Mouse (Mus musculus) naive thymus-derived CD4-positive, alpha-beta T cell, adult 2 months (primary cell): ENCODE results near the gene Chd1l.
A peak's percentile ranks its signal among the peaks of the same experiment; 100 is the strongest.

Experiments
- DNase-seq: peaks from one replicate; pipeline ENCODE4 v3.0.0-alpha.2; 2011; ENCODE audit warnings: low read depth

Gene Chd1l

DNA sequence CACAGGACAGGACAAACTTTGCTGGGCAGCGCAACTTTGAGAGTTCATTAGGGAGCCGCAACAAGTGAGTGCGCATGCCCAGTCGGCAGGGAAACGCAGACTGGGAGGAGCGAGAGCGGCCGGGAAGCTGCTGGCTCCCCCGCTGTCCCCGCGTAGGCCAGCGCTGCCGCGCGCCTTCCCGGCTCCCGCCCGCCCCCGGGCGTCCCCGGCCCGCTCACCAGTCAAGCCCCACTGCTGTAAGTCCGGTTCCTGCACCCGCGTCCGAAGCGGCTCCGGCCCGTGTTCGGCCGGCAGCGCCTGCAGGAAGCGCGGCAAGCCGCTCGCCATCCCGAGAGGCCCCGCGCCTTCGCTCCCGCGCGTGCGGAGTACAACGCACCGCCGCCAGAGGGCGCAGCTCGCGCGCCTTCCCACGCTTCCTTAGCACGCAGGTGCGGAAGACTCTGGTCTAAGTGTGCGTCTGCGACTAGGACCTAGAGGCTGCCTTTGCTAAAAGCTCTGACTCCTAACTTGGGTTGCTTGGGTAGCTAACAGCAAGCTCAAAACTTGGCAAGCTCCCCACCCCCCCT is at the start of gene Chd1l:
Chd1l (minus strand) TSS at position 359 of the 566 bp plus-strand sequence.
- peak; percentile 98 for DNase-seq

DNA sequence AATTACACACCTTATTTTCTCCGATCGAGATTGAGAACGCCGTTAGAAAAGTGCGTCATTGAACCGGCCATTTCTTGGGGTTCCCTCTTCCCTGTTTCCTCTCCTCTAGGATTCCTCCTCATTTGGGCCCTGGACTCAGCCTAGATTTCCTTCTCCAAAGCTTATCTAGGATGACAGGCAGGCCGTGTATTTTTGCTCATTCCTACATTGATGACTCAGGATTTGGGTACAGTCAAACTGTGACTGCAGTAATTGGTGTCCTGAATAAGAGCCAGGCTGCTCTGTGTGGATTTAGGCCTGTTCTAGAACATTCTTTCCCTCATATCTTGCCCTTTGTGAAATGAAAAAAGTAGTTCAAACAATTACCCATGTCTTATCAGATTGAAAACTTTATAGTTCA is 49.7 kb upstream of the Chd1l start:
- no peak for DNase-seq

DNA sequence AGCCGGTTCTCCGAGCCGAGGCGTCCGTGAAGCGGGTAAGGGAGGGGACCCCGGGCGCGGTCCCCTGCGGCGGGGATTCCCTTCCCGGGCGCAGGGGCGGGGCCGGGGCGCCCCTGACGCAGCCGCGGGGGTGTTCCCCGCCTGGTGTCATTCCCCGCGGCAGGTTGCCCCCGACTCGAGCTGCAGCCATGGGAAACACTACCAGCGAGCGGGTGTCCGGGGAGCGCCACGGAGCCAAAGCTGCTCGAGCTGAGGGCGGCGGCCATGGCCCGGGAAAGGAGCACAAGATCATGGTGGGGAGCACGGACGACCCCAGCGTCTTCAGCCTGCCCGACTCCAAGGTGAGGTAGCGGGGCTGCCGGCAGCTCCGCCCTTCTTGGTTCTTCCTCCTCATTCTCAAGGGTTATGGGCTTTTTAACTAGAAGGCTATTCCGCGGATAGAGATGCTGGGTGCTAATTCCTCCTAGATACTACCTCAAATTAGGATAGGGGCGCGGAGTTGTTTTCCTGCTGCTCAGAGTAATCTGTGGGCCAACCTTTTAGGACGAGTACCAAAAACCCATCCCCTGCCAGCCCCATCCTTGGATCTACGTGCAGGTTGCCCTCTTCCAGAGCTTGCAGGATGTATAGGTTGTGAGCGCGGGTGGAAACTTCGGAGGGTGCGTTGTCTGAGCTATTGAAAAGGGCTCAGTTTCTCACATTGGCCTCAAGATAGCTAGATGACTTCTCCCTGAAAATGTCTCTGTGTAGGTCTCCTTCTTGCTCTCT is 48.6 kb upstream of the Chd1l start:
- DNase-seq = no peak

DNA sequence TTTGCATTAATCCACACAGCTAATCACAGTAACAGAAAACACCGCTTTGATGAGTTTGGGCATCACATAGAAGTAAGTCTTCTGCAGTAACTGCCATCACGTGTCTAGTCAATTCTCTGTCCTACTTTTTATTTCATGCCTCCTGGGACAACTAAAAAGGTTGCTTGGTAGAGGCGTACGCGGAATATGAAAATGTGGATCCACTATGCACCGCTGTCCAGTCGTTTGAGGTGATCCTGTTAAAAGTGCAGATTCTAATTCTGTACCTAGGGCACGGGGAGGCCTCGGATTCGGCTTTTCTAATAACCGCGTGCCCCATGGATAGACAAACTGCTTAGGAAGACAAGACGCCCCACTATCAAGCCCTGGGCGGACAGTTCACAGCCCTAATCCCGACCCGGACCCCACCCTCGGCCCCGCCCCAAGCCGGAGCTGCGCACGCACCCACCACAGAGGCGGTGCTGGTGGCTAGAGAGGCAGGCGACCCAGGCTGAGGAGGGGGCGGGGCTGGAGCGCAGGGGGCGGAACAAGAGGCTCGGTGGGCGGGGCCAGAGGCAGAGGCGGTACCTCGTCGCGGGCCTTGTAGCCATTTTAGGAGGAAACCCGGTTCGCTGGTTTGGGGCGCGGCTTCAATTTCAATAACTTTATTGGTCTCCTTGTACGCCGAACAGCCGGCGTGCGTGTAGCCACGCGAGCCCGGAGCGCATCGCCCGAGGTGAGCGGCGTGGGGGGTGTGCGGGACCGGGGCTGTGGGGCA is 47.8 kb upstream of the Chd1l start, which contains the start of gene Prkab2:
Prkab2 (plus strand) TSS at position 539 of the 757 bp plus-strand sequence.
- DNase-seq = peak; percentile 98

DNA sequence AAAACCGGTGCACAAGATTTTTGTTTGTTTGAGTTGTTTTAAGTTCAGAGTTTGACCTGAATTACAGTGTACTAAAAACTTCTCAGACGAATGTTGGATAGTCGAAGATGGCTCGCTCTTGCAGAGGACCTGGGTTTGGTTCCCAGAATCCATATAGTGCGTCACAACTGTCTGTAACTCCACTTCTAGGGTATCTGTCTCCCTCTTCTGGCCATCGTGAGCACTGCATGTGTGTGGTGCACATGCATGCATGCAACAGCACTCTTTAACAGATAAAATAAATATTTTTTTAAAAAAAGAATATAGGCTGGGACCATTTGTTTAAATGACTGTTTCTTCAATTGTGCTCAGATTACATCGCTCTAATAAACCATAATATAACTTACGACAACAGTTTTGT is 44.9 kb upstream of the Chd1l start:
- peak; percentile 58 for DNase-seq

DNA sequence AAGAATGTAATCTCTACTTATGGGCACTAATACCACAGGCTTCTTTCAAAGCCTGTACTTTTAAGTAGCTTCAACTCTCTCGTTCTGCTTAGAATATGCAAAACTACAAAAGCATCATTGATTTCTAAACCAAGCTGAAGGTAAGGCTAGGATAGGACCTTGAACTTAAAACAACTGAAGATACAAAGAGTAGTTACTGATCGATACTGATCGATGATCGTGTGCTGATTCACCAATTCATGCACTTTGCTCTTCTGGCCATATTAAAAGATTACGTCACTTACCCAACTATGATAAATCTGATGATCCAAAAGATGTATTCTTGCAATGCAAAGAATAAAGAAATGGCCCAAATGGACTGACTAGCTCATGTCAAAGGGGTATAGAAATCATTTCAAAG is 43.8 kb upstream of the Chd1l start:
- no peak for DNase-seq

DNA sequence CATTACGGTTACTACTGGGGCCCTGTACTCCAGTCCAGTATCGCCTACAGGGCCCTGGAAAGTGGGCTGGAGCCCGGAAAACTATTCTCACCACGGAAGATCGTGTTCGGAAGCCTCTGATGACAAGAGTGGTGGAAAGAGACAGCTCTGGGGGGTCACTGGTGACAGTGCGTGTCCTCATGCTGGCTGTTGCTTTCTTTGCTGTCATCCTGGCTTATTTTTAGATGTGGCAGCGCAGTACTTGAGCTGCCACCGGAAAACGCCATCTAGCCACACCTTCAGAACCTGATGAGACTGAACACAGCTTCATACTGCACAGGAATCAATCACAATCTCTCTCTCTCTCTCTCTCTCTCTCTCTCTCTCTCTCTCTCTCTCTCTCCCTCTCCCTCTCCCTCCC is 41.6 kb upstream of the Chd1l start:
- DNase-seq = no peak

DNA sequence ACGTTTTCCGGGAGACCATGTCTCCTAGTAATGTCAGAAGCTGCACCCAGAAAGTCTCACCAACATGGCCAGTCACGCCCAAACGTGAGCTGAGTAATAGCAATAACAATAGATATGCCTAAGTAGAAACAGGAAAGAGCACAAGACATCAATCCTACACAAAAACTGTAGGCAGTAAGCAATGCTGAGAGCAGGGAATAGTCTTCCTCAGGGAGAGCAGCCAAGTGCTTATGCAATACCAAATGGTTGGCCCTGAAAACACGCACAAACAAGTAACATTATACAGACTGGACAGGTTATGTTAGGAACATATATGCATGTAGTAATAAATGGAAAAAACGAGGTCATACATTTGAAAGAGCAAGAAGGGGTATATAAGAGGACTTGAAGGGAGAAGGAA is 39.5 kb upstream of the Chd1l start:
- DNase-seq = no peak

DNA sequence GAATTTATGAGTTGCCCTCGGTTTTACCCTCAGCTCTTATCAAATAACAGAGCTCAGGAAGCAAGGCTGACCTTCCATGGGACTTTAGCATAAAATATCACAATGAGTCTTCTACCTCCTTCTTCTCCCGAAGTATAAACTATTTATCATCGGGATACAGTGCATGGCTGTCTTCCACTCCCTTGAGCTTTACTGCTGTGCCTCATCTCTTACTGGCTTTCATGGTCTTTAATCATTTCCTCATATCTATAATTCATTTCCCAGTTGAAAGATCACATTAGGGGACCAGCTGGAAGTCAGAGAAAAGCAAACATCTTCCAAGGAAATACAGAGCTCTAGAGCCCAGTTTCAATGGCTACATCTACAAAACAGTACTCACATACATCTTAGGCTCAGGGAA is 39.0 kb upstream of the Chd1l start:
- no peak for DNase-seq

DNA sequence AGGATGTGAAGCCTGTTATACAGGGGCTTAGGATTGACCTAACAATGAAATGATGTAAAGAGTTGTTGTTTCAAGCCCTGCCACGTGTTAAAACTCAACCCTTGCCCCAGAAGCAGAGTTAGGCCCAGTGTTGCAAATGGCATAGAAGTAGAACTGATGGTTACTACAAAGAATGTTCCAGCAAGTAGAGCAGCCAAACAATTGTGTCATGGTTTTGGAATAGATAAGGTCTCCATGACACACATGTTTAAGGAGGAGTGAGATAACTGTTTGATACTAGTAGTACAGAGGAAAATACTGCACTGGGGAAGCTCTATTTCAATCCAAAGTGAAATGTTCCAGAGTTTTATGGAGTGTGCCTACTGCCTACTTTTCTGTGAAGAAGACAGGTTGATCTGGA is 38.5 kb upstream of the Chd1l start:
- DNase-seq = no peak

DNA sequence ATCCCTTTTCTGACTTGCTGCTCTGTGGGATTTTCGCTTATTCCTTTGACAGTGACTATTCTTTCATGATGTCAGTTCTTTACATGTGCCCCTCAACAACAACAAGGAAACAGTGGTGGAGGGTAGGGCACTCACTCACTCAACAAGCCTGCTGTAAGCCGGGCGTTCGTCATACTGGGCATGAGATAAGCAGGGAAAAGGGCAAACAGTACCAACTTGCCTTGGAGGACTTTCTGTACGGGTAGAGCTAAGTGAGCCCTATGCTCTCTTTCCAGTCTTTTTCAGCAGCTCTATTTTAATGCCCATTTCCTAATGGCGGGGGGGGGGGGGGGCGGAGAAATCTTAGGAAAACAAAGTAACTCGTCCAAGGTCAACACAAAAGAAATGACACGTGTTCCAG is 32.0 kb upstream of the Chd1l start:
- no peak for DNase-seq

DNA sequence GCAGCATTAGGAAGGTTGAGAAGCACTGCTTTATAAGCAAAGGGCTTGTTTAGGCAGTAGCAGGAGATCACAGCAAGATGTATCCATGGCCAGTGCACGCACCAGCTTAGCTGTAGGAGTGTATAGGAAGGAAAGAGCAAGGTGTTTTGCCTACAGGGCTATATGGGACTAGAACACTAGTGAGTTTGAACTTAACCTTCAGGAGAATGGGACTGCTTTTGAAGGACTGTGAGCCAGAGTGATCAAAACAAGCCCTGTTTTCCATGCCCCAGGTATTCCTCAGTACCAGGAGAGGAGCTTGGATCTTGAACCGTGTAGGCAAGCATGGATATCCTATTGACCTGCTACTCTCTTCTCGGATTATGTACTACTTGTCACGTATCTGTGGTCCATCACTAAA is 31.4 kb upstream of the Chd1l start:
- DNase-seq = no peak

DNA sequence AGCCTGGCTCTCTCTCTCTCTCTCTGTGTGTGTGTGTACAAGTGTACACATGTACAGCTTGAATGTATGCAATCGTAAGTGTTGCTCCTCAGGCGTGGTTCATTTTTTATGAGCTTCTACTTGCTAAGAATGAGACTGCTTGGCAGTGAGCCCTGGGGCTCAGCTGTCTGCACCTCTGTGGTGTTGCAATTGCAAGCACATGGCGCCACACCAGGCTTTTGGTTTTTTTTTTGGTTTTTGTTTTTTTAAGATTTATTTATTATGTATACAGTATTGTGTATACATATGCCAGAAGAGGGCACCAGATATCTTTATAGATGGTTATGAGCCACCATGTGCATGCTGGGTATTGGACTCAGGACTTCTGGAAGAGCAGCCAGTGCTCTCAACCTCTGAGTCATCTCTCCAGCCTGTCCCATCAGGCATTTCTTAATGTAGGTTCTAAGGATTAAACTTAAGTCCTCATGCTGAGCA is 24.3 kb upstream of the Chd1l start:
- DNase-seq = no peak

DNA sequence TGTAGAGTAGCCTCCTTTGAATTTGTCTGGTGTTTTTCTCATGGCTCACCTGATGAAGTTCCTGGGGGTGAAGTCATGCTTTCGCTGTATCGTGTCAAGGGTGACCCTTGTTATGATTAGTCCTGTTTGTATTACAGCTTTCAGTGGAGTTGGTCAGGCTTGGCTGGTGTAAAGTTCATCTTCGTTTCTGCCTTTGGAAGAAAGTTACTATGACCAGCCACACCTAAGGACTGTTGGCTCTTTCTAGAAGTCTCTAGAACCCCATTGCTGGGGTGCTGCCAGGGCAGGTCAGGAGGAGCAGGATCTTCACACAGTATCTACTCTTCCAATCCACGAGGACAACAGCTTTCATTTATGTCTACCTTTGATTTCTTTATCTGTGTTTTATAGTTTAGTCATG is 23.5 kb upstream of the Chd1l start:
- DNase-seq = no peak

DNA sequence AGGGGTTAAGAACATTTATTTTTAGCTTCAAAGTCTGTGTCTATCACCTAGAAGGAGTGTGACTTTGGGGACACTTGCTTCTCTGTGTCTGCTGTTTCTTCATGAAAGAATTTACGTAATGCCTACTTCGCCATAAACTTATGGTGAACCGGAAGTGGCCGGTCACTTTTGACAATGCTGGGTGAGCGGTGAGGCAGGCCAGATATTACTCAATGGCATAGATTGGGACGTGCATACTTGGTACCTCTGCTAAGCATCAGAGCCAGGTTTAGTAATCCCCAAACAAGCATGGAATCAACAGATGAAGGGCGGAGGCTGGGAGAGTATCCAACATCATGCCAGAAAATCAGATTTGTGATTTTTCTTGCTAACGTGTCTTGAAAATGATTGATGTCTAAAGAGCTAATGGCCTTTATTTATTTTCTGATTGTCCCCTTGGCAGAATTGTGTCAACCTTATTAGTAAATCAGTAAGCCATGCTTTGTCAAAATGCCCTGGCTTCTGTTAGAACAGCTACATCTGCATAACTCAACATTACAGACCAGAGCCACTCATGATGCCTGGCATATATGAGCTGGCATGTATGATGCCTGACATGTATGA is 21.4 kb upstream of the Chd1l start:
- no peak for DNase-seq

DNA sequence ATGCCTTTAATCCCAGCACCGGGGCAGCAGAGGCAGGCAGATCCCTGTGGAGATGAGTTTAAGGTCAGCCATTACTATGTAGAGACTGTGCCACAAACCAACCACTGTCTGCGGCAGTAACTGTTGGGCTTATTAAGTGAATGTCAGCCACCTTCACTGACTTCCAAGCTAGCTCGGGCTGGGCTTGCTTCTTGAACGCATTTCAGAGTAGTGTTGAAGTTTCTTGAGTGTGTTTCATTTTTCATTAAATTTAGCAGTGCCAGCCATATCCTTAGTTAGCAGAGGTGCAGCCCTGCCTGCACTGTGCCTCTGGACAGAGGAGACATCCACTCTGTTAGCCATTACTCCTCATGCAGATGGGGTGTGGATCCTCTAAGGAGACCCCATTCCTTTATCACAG is 20.7 kb upstream of the Chd1l start:
- DNase-seq = no peak

DNA sequence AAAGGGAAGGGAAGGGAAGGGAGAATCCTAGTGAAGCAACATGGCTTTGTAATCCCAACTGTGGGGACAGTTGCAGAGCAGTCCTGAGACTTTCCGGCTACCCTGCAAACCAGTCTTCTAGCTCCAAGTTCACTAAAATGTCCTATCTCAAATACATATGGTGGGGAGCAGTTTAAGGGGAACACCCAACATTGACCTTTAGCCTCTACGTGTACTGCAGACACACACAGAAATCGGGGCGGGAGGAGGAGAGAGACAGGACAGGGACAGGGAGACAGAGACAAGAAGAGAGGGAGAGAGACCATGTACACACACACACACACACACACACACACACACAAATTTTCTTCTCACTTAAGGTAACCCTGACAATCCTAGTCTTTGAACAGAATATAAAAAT is 19.9 kb upstream of the Chd1l start:
- DNase-seq = no peak

DNA sequence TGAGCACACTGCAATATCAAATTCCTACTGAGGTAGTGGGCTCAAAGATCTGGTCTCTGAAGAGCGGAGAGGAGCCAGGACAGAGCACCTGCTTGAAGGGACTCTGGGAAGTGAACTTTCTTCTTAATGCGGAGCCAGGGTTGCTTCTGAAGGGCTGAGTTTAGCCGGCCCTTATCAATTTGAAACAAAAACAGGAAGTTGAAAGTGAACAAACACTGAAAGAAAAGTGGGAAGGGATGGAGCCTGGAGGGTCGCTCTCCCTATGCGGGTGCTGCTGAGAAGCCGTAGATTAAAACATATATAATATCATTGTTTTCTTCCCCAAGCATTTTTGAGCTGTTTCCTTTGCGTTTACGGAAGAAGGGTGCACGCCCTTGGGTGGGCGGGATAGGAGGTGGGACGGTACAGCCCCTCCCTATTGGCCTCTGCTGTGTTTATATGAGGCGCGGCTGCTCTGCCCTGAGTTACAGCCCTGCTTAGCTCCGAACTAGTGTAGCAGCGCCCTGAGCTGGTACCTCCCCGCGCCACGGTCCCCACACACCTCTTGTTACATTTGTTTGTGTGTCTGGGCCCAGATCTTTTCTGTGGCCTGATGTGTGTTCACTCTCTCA is 18.5 kb upstream of the Chd1l start, which contains the start of gene Fmo5:
Fmo5 (plus strand) TSS at position 414 of the 611 bp plus-strand sequence.
- peak; percentile 81 for DNase-seq

DNA sequence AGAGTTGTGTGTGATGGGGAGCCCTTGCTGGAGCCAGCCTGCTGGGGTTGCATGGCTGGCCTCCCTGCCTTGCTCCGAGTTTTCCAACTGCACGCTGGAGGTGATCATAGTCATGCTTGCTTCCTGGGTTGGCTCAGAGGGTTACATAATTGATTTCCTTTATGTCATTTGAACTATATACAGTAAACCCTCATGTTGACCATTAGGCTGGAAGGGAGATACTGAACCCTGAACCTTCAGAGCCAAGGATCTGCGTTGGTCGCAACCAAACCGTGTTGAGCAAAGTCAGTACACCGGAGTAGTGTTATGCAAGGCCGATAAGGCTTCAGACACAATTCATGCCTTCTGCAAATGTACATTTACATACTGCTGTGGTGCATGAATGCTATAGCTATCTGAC is 17.9 kb upstream of the Chd1l start:
- no peak for DNase-seq

DNA sequence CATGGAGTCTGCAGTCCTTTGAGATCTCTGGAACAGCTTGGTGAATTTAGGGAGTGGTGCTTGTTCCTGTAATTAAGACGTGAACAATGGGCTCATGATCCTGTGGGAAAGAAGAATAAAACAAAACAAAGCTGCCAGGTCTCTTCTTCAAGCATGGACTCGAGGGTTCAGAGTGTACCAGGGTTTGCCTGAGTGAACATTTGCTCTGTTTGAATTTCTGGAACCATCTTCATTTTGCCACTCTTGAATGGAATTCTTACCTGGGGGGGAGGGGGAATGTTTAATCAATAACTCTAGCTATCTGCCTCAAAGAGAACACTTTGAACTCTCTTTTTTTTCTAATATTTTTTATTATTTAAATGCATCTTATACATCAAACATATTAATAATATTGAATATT is 14.6 kb upstream of the Chd1l start:
- no peak for DNase-seq

DNA sequence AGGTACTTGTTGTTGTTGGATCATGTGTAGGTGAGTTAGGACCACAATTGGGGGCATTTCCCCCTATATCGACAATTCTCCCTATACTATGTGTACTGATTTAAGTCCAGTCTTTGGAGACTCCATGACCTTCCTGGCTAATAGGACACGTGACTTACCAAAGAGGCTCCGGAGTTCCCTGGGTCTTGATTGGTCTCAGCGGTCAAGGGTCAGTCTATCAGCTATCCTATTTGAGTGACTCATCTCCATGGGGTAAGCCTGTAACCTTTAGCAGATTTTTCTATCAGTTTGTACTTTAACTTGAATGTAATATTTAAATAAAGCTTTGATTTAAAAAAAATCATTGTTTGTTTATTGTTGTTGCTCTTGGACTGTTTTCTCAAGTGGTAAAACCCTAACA is 10.7 kb upstream of the Chd1l start:
- no peak for DNase-seq

DNA sequence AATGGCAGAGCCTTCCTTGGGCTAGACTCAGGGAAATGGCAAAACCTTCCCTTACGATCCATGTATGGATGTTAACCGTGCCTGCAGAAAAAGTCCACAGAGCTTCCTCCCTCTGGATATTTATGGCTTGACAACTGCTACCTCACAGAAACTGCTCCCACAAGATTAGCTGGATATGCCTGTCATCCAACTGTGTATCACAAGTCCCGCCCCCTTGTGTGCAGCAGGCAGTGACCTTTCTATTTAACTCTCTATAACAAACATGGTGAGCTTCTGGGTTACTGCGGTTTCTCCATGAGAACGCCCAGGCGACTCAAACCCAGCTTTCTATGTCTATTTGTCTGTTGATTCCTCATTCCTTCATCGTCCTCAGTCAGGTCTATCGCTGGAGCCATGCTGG is 7.9 kb upstream of the Chd1l start:
- DNase-seq = no peak
